Mouse (Mus musculus) telencephalon, adult 2 months (tissue): ENCODE measurements around the gene Saa2.

Experiments used
- DNase-seq: peaks from one replicate; pipeline ENCODE4 v3.0.0-alpha.2; 2011; ENCODE audit warnings: low read depth, low spot score

Saa2 gene

GRCm38 (mm10) chr7:46762601-46763000 is 11.0 kb downstream of the Saa2 start:
- no peak for DNase-seq

- no peak for DNase-seq
Observed at GRCm38 (mm10) chr7:46764672-46765071, 13.1 kb downstream of the Saa2 start.

GRCm38 (mm10) chr7:46767371-46767770 is 15.8 kb downstream of the Saa2 start:
- no peak for DNase-seq

DNA sequence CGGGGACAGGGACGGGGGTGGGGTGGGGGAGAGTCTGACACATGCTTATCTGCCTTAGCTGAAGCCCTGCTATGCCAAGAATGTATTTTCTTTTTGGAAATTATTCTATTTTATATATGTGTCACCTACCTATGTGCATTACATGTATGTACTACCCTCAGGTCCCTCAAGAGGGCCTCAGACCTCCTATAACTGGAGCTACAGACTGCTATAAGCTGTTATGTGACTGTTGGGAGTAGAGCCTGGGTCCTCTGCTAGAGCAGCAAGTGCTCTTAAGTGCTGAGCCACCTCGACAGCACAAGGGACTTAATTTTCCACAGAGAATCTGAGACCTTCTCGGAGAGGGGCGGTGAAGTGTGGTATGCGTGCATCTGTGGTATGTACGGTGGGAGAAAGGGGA is 16.9 kb downstream of the Saa2 start:
- no peak for DNase-seq

DNA sequence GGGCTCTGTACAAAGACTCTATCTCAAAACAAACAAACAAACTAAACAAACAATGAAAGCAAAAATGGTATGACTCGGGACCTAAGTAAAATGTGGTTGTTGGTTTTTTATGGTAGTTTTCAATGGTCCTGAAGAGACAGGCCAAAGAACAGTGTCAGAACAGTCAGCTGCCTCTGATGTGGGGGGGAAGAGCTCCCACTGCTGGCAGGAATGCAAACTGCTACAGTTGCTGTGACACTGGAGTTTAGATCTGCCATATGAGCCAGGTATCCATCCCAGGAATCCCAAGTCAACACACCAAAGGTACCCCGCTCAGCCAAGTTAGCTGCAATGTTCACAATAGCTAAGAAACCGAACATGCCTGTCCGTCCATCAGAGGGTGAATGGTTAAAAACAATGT is 19.1 kb downstream of the Saa2 start:
- peak; percentile 31 for DNase-seq

GRCm38 (mm10) chr7:46789177-46789849 is 37.7 kb downstream of the Saa2 start:
- DNase-seq, result no peak

DNA sequence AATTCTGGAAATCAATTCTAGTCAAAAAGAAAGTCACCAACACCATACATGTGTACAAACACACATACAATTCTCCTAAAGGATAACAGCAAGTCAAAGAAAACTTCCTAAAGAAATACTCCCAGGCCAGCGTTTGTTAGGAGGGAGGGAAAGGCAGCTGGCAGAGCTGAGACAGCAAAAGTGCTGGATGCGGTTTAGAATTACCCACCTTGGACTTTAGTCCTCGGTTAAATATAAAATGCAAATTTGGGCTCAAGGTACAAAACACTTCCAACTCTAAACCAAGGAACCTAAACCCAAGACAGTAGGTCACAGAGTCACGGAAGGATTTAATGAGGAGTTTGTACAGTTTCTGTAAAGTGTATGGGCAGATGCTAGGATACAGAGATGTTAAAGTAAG is 42.3 kb downstream of the Saa2 start:
- no peak for DNase-seq

DNA sequence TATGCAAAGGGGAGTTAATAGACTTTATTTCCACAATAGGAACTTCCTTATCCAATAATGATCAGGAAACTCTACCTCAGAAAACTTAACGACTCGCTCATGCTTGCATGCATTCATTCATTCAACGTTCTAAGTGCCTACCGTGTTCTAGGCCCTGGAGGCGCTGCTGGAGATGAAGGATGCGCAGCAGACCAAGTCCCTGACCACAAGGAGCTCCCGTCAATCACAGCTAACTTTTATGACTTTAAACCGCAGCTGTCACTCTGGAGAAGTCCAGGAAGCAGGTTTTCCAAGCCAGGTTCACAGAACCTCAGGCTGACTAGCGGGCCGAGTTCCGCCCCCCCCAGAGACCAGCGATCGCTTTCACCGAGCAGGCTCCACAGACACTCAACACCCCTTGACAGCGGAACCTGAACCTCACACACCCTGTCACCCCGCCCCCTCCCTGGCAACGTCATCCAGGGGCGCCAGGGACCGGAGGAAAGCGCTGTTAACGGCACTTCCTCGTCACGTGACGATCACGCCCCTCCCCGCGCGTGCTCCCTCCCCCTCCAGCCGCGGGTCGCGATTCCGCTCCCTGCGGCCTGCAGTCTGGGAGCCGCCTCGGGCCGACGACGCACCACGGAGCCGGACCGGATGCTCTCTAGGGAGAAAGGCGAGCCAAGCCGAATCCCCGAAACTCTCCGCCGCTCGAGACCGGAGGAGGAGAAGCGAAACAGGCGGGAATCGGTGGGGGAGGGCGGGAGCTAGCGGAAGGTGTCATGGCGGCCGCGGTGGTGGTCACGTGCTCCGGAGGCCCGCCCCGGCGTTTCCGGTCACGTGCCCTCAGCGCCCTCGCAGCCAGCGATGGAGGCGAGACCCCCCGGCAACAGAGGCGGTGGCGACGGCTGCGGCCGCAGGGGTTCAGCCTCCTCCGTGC is 44.0 kb downstream of the Saa2 start, which contains the start of the genes Hps5 and Gtf2h1:
Gene Hps5 (minus strand): TSS at position 778 of the 919 bp plus-strand sequence.
Gene Gtf2h1 (plus strand): TSS at position 817 of the 919 bp plus-strand sequence.
- DNase-seq, result peak; percentile 92

- no peak for DNase-seq
Observed at GRCm38 (mm10) chr7:46796206-46796679, 44.7 kb downstream of the Saa2 start.

- no peak for DNase-seq
Observed at GRCm38 (mm10) chr7:46796779-46797178, 45.2 kb downstream of the Saa2 start.
